Mouse (Mus musculus): Measurements from ENCODE around the gene Rab43. TPM values are rescaled to one million over a fixed set of nuclear protein-coding genes. Genes with fewer than 3 reads are reported as not detected.
"Not testable (repeated sequence)": the region's sequence is repeated elsewhere in the genome, so short reads cannot be mapped to it uniquely, and the experiment has no call there.

The Rab43 gene
- polyA plus RNA-seq, 1 experiment from 2014 or later = 12.5 TPM

DNA sequence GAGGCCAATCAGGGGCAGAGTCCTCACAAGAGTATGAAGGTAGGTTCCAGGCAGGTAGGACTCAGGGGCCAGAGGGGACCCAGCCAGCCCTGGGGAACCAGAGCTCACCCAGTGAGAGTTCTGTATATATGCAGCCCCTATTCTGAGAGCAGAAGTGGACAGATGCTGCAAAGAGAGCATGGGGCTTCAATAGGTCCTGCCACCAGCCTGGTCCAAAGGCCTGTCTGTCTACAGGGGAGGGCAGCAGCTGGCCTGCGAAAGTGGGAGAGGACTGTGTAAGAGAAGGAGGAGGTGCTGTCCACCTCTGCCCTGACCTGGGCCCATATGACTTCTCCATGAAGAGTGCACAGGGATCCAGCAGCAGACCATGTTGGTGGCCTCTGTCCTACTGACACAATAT, 35.3 kb downstream of the Rab43 start:
- no peak for ATAC-seq (ENCODE audit: insufficient read depth)
- TF ChIP-seq CTCF (IDR thresholded peaks at IDR 0.05; ENCODE audit: low read depth) = no peak

DNA sequence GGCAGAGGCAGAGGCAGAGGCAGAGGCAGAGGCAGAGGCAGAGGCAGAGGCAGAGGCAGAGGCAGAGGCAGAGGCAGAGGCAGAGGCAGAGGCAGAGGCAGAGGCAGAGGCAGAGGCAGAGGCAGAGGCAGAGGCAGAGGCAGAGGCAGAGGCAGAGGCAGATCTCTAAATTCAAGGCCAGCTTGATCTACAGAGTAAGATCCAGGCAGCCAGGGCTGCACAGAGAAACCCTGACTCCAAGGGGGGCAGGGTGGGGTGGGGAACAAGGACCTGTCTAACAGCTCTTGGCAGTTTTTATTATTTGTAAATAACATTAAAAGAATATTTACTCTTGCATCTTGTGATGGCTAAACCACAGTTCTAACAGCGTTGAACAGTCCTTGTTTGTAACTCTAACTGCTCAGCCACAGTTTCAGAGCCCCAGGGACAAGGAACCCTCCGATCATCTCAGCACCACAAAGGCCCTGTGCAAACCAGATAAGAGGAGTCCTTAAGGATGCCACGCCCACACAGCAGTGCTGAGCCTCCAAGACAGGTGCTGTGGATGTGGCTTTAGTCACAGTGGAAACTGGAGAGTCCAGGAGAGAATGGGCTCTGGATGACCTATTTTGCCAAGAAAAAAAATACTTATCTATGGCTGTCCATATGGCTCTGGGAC, 36.2 kb downstream of the Rab43 start:
- Histone ChIP-seq H3K4me2 (no peak overlapping the region; the same call in 1 of the 2 replicates), H3K4me3 (ENCODE audit: low read depth, low read length) (no peak overlapping the region), H3K27ac (ENCODE audit: low read depth) (no peak overlapping the region), H3K27me3 (ENCODE audit: insufficient read depth, low read length) (no peaks in the 10 kb centered on the region), H3K9me3 (ENCODE audit: low read depth, low read length) (no peaks in the 10 kb centered on the region), H3K36me3 (ENCODE audit: insufficient read depth) (no peaks in the 10 kb centered on the region), H3K9ac (no peak overlapping the region), H3K4me1 (ENCODE audit: insufficient read depth) (no peaks in the 10 kb centered on the region)
- WGBS = 55% methylated on average over 3 of the region's 3 CpGs
- TF ChIP-seq CTCF (IDR thresholded peaks at IDR 0.05; ENCODE audit: low read depth) = no peak
- DNase-seq = no peak
- no peak for ATAC-seq (ENCODE audit: insufficient read depth)

More for the DNA sequence above, 35.3 kb downstream of the Rab43 start:
- no peaks in the 10 kb centered on the region for H3K9me3 ChIP-seq (ENCODE audit: low read depth, low read length)
- no peak overlapping the region for H3K27ac ChIP-seq (ENCODE audit: low read depth)
- no peaks in the 10 kb centered on the region for H3K27me3 ChIP-seq (ENCODE audit: insufficient read depth, low read length)
- H3K9ac ChIP-seq = no peak overlapping the region; the same call in 1 of the 2 replicates
- no peak for DNase-seq
- WGBS = 85% methylated on average over 1 of the region's 1 CpGs
- H3K4me2 ChIP-seq = no peak overlapping the region
- no peaks in the 10 kb centered on the region for H3K36me3 ChIP-seq (ENCODE audit: insufficient read depth)
- H3K4me1 ChIP-seq (ENCODE audit: insufficient read depth) = no peaks in the 10 kb centered on the region
- no peak overlapping the region for H3K4me3 ChIP-seq (ENCODE audit: low read depth, low read length)

DNA sequence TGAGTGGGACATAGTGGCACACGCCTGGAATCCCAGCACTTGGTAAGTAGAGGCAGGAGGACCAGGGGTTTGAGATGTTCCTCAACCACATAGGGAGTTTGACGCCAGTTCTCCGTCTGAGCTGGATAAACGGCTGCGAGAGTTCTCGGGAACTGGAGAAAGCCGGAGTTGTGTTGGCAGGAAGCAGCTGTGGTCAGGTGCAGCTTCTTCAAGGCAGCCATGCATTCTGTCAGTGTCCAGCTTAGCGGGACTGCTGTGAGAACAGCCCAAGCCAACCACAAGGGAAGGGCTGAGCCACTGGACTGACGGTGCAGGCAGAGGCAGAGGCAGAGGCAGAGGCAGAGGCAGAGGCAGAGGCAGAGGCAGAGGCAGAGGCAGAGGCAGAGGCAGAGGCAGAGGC, 37.1 kb downstream of the Rab43 start:
- no peak for DNase-seq
- no peak for ATAC-seq (ENCODE audit: insufficient read depth)

DNA sequence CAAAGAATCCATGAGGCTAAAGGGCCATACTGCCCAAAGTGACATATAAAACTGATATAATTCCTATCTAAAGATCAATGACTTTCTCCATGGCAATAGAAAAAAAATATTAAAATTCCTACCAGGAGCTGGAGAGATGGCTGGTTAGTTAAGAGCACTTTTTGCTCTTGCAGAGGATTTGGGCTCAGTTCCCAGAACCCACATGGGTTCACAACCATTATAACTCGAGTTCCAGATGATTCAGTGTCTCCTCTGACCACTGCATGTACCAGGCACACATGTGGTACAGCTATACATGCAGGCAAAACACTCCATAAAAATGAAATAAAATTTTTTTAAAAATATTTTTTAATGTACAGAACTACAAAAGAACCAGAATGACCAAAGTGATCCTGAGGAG, 37.5 kb downstream of the Rab43 start:
- Histone ChIP-seq H3K36me3 (ENCODE audit: insufficient read depth) (no peaks in the 10 kb centered on the region), H3K9ac (no peak overlapping the region), H3K4me1 (ENCODE audit: insufficient read depth) (no peaks in the 10 kb centered on the region), H3K9me3 (ENCODE audit: low read depth, low read length) (no peaks in the 10 kb centered on the region), H3K4me3 (ENCODE audit: low read depth, low read length) (no peak overlapping the region), H3K27ac (ENCODE audit: low read depth) (no peak overlapping the region), H3K4me2 (no peak overlapping the region), H3K27me3 (ENCODE audit: insufficient read depth, low read length) (no peaks in the 10 kb centered on the region)
- no peak for TF ChIP-seq CTCF (IDR thresholded peaks at IDR 0.05; ENCODE audit: low read depth)
- DNase-seq = no peak
- ATAC-seq (ENCODE audit: insufficient read depth) = no peak
- 34% methylated on average over 1 of the region's 1 CpGs for WGBS

More for the DNA sequence above, 37.1 kb downstream of the Rab43 start:
- no peaks in the 10 kb centered on the region for H3K9me3 ChIP-seq (ENCODE audit: low read depth, low read length)
- no peaks in the 10 kb centered on the region for H3K4me1 ChIP-seq (ENCODE audit: insufficient read depth)
- no peaks in the 10 kb centered on the region for H3K36me3 ChIP-seq (ENCODE audit: insufficient read depth)
- no peak overlapping the region for H3K4me2 ChIP-seq
- no peak for TF ChIP-seq CTCF (IDR thresholded peaks at IDR 0.05; ENCODE audit: low read depth)
- no peak overlapping the region for H3K27ac ChIP-seq (ENCODE audit: low read depth)
- no peak overlapping the region for H3K9ac ChIP-seq
- 75% methylated on average over 9 of the region's 9 CpGs for WGBS
- no peak overlapping the region for H3K4me3 ChIP-seq (ENCODE audit: low read depth, low read length)
- H3K27me3 ChIP-seq (ENCODE audit: insufficient read depth, low read length) = no peaks in the 10 kb centered on the region

DNA sequence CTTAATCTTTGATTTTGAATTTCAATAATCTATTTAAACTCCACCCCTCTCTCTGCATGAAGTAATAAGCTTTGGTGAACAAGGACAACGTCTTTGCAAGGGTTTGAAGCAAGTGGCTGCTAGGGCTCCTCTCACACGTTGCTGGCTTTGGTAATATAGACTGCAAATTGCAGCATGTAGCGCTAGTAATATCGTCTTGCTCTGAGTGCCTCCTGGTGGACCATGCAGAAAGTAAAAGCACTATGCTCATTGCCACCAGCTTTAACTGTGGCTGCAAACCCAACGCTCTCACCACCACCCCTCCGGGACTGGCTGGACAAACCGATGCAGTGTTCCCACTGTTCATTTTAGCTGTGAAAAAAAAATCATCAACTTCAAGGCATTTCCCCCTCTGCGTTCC, 41.3 kb downstream of the Rab43 start:
- Histone ChIP-seq H3K4me2 (no peak overlapping the region), H3K9ac (no peak overlapping the region), H3K27ac (ENCODE audit: low read depth) (no peak overlapping the region), H3K4me3 (ENCODE audit: low read depth, low read length) (no peak overlapping the region), H3K4me1 (ENCODE audit: insufficient read depth) (no peaks in the 10 kb centered on the region), H3K27me3 (ENCODE audit: insufficient read depth, low read length) (no peaks in the 10 kb centered on the region), H3K36me3 (ENCODE audit: insufficient read depth) (no peaks in the 10 kb centered on the region), H3K9me3 (ENCODE audit: low read depth, low read length) (no peaks in the 10 kb centered on the region)
- ATAC-seq (ENCODE audit: insufficient read depth) = no peak; the same call in 1 of the 2 replicates
- peak; percentile 71 for DNase-seq
- TF ChIP-seq CTCF (IDR thresholded peaks at IDR 0.05; ENCODE audit: low read depth) = peak; percentile 63
- 52% methylated on average over 8 of the region's 8 CpGs for WGBS

DNA sequence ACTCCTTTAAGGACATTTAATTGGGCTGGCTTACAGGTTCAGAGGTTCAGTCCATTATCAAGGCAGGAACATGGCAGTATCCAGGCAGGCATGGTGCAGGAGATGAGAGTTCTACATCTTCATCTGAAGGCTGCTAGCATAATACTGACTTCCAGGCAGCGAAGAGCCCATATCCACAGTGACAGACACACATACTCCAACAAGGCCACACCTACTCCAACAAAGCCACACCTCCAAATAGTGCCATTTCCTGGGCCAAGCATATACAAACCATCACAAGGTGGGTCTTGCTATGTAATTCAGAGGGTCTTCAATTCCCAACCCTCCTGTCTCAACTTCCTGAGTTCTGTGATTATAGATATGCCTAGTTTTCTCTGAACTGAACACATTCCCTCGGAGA, 47.7 kb downstream of the Rab43 start:
- not testable (repeated sequence) for DNase-seq; H3K27ac ChIP-seq (ENCODE audit: low read depth); H3K4me3 ChIP-seq (ENCODE audit: low read depth, low read length); H3K4me2 ChIP-seq; H3K36me3 ChIP-seq (ENCODE audit: insufficient read depth); H3K9me3 ChIP-seq (ENCODE audit: low read depth, low read length); H3K4me1 ChIP-seq (ENCODE audit: insufficient read depth); H3K27me3 ChIP-seq (ENCODE audit: insufficient read depth, low read length); H3K9ac ChIP-seq; ATAC-seq (ENCODE audit: insufficient read depth)
- 89% methylated on average over 2 of the region's 2 CpGs for WGBS

DNA sequence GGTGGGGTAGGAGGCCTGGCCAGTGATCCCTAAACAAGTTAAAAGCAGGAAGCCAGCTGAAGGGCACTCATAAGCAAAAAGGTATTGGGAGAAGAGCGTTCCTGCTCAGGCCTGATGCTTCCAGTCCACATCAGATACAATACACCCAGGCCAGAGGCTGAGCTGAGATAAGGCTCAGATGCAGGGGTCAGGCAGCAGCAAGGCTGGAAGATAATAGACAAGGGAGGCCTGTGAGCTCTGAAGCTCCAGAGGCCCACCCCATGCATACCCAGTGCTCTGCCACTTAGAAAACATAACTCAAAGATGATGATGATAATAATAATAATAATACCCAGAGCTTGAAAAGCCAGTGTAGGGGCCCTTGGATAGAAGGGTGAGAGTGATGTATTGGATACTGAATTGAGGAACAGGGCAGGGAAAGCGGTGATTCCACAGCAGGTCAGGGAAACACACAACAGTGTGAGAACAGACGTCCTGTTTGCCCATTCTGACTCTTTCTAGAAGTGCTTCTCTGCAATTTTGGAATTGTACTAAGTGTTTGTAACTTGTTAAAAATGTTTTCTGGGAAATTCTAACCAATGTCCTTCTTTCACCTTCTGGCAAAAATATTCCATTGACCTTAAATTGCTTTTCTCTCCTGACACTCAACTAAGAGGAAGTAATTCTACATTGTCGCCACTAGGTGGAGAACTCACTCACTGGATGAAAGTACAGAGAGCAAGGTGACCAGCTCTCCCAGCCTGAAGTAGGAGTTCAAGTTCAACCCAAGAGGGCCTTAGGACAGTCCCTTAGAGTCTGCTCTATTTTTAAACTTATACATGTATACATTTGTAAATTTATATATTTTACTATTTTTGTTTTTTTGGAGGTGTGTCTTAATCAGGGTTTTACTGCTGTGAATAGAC, 48.3 kb downstream of the Rab43 start:
- DNase-seq (peak; percentile 68), ATAC-seq (ENCODE audit: insufficient read depth) (no peak; the same call in 1 of the 2 replicates)
- Histone ChIP-seq H3K9me3 (ENCODE audit: low read depth, low read length) (no peaks in the 10 kb centered on the region), H3K4me3 (ENCODE audit: low read depth, low read length) (no peak overlapping the region), H3K9ac (no peak overlapping the region), H3K4me2 (no peak overlapping the region), H3K27me3 (ENCODE audit: insufficient read depth, low read length) (no peaks in the 10 kb centered on the region), H3K27ac (ENCODE audit: low read depth) (no peak overlapping the region), H3K4me1 (ENCODE audit: insufficient read depth) (no peaks in the 10 kb centered on the region), H3K36me3 (ENCODE audit: insufficient read depth) (no peaks in the 10 kb centered on the region)
- peak; percentile 71 for TF ChIP-seq CTCF (IDR thresholded peaks at IDR 0.05; ENCODE audit: low read depth)
- WGBS = 62% methylated on average over 4 of the region's 4 CpGs
